Mouse (Mus musculus) lung, postnatal 25 days (tissue): ENCODE measurements around the gene Ghr.

ENCODE experiments used
- DNase-seq: peaks from one replicate; pipeline ENCODE4 v3.0.0; 2022; ENCODE audit warnings: low spot score

The Ghr gene

GRCm38 (mm10) chr15:3381413-3381812, 201.9 kb downstream of the Ghr start:
- DNase-seq, result peak; percentile 45

- no peak for DNase-seq
These were observed 214.9 kb downstream of the Ghr start for GRCm38 (mm10) chr15:3368261-3368832.

DNA sequence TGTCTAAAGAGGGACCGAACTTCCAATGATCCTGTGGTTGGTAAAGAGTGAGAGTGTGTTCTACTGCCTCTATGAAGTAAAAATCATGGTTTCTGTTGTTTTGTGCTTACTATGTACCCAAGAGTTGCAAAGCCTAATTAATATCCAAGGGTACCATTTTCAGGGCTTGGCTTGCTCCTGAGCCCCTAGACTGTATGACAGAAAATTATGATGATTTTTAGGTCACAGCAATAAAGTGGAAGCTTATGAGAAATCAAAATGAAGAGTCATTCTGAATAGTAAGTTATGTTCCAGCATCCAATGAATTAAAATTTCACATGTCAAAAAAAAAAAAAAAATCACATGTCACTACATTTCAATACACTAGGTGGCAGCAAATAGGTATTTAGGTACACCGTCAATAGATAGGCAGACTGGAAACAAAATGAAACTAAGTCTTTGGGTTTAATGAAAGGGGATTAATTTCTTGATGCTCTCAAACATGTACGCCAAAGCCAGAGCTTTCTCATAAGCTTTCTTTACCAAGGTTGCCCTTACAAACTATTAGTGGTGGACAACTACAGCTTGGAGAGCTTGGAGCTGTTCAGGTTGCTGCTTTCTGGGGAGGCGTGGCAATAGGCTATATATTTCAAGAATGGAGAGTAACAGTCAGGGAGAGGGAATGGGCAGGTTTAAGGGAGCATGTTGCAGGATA, 227.1 kb downstream of the Ghr start:
- DNase-seq, result no peak

- DNase-seq, result no peak
These were observed 229.6 kb downstream of the Ghr start for GRCm38 (mm10) chr15:3353696-3354095.

DNA sequence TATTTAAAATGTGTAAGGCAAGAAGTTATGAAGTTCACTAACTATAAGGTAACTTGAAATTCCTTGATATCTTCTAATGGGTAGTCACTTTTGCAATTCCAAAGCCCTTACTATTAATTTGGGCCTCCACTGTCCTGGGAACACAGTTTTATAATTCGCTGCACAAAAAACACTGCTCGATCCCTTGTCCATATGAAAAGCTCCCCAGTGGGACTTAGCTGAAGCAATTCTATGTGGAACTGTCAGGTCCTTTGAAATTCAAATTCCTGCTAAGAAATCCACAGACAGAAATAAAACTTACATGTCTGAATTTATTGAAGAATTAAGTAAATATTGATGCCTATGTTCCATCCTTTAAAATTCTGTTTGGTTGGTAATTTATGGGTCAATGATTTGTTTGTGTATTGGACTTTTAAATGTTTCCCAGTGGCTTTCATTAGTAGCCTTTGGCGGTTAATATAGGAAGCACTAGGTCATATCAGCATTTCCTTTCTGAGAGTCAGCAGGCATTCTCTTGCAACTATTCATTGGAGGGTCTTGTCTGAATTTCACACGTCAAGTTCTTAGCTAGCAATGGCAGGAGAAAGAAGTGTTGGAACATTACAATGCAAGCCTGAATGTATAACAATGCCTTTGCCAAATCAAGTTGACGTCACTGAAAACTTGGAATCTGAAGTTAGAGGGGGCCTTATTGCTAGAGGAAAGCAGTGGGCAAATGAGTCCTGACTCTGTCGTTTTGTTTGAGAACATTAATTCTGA, 233.8 kb downstream of the Ghr start:
- no peak for DNase-seq

- no peak for DNase-seq
These were observed 236.6 kb downstream of the Ghr start for GRCm38 (mm10) chr15:3346682-3347081.

- no peak for DNase-seq
These were observed 238.7 kb downstream of the Ghr start for GRCm38 (mm10) chr15:3344555-3344954.

DNA sequence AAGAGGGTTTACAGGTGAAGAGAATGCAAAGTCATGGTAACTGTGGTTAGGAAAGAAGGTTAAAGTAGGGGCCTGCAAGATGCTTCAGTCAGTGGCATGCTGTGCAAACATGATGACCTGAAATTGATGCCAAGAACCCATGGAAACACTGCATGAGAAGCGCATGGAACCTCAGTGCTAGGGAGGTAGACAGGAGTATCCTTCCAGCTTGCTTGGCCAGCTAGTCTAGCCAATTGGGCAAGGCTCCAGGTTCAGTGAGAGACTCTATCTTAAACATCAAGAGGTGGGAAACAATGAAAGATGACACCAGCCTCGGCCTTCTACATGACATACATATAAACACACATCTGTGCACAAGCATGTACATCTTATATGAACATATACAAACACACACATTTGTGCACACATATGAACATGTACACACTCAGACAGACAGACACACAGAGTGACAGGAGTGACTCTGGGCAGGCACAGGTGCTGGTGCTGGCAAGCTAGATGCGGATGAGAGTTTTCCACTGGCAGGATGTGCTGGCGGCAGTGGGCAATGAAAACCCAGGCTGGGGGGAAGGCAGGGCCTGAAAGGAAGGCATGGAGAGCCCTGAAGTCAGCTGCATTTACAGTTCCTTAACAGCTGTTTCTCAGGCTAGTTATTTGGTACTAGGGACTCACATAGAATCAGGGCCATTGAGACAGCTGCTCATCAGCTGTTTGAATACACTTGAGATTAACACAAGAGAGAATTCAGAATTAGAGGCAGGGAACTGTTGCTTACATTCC, 241.3 kb downstream of the Ghr start:
- DNase-seq, result no peak

DNA sequence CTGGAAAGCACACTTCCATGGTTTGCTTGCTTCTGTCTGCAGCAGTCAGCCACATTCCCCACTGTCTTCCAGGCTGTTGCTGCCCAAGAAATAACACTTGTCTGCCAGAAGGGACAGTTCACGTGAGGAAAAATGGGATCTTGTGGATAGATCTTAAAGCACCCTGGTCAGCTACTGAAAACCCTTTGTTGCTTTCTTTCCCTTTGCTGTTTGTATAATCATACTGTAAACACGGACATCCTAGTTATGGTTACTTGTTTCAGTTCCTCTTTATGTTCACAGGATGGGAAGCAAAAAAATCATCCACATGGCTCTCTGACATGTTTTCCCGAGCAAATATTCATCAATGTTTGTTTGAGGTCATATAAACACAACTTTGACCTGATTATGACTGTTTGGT, 243.4 kb downstream of the Ghr start:
- peak; percentile 55 for DNase-seq

DNA sequence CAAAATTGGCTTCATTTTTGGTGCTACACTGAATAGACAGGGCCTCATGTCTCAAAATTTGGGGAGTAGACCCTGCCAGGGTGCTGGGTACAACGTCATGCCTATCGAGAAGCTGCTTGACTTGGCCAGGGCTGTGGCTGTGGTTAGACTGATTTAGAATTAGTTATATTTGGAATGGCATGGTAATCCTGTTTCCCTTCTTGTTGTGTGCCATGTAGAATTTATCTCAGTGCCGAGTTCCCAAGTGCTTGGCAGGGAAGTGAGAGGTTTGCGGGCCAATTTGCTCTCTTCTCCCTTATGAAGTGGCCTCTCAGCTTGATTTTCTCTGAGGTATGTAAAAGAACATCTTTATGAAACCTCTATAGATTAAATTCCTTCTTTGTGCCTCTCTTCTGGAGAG, 250.8 kb downstream of the Ghr start:
- no peak for DNase-seq

- no peak for DNase-seq
These were observed 251.5 kb downstream of the Ghr start for GRCm38 (mm10) chr15:3331813-3332212.

DNA sequence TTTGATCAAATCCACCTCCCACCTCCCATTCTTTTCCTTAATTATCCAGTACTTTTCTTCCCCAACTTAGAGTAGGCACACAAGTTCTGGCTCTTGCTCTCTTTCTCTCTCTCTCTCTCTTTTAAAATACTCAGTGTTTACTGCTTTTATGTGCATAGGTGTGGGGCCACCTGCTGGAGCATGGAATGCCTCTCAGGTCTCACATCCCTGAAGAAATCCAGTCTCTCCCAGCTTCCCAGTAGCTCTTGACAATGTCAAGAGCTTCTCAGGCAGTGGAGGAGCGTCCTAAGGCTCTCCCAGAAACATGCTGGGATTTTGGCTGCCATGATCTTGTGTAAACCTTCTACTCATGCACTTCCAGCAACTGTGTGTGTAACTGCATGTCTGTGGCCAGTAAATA, 253.0 kb downstream of the Ghr start:
- peak; percentile 49 for DNase-seq

- DNase-seq, result no peak
These were observed 260.3 kb downstream of the Ghr start for GRCm38 (mm10) chr15:3323041-3323440.

DNA sequence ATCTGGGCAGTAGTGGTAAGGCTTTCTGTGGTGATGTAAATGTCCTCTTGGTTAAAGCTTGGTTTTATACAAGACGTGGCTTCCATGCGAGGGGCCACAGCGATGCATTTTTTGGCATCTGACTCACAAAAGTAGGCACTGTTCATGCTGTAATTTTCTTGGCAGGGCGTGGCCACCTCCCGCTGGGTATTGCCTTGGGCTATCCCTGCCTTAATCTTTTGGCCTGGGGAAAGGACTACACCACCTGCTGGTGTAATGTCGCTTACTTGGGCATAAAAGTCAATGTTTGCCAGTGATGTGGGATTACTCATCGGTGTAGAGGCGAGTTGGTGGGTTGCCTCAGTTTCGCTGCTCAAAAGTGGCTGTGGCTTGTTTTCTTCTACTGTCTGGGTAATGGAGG, 263.4 kb downstream of the Ghr start:
- DNase-seq, result no peak

- no peak for DNase-seq
These were observed 266.7 kb downstream of the Ghr start for GRCm38 (mm10) chr15:3316617-3317016.

DNA sequence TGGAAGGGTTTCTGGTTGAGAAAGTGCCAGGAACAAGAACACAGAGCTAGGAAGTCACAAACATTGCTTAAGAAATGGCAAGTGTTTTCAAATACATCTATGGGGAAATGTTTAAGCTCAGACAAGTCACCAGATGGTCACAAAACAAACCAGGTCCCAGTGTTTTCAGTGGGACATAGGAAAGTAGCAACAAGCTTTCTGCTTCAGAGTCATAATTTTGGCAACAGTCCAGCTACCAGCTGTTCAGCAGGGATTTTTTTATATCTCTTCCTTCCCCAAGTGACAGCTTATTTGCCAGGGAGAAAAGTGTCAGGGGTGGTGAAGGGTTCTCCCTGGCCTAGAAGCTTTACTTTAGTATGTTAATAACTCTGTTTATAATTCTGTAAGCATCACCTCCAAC, 270.4 kb downstream of the Ghr start:
- DNase-seq, result peak; percentile 14

DNA sequence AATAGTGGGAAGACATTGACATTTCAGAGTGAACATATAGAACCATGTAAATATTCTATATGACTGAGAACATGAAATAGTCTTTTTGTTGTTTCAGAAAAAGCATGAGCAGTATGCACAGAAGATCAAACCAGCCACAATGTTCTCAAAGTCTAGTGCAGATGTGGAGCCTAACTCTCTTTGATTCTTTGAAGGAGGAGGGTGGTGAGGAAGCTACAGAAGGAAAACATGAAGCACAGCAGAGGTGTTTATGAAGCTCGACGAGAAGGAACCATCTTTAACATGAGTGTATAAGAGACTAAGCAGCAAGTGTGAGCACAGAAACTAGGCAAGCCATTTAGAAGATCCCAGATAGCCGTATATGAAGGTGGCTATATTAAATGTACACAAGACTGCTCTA, 273.4 kb downstream of the Ghr start:
- no peak for DNase-seq

GRCm38 (mm10) chr15:3303426-3303825, 279.9 kb downstream of the Ghr start, which contains the start of gene Ccdc152:
Ccdc152 (minus strand) TSS chr15:3303526.
- no peak for DNase-seq

DNA sequence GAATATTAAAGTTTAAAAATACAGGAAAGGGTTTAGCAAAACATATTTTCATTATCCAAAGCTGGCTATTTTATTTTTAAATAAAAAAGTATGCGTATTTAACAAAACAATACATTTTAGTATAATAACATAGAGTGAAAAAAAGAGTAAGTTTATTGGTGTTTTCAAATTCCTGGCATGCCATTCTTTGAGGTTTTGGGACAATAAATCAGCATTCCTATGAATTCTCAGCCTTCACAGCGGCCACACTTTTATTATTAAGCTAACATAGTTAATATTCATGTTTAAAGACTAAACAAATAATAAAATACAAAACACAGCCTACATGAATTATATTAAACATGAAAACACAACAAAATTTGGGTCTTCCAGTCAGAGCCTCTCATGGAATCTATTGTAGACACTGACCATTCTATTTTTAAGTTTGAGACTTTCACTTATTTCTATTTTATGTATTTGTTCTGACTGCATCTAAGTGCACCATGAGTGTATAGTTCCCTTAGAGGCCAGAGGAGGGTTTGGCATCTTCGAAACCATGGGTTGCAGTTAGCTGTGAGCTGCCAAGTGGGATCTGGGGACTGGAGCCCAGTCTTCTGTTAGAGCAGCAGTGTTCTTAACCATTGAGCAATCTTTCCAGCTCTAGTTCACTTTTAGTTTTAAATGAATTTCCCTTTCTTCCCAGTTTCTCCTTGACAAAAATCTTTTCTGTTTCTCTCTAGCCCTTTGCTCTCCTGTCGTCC, 282.8 kb downstream of the Ghr start:
- no peak for DNase-seq

DNA sequence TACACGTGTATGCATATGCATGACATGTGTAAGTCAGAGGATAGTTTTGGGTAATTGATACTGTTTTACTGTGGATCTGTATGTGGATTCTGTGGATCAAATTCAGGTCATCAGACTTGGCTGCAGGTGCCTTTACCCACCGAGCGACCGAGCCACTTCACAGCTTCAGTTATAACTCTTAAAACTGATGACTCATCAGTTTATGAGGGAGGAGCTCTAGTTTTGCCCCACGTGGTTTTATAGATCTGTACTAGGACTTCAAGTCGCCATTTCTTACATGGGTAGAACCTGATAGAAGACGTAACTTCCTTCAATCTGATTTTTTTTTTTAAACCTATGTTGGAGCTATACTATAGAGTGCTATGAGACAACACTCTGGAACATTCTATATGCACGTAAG, 285.7 kb downstream of the Ghr start:
- no peak for DNase-seq

GRCm38 (mm10) chr15:3295986-3296385, 287.3 kb downstream of the Ghr start:
- no peak for DNase-seq

GRCm38 (mm10) chr15:3293477-3293876, 289.8 kb downstream of the Ghr start:
- no peak for DNase-seq
